Mouse (Mus musculus) liver, embryonic 15.5 days (tissue): ENCODE measurements around the gene Car5b. TPM values are rescaled to one million over a fixed set of nuclear protein-coding genes. Genes with fewer than 3 reads are reported as not detected.

Experiments
- ATAC-seq: fragments of 200-750 bp; cut with Nextera tagmentation; 2 replicates; pipeline ENCODE4 v1.8.0; 2017; ENCODE audit warnings: moderate number of reproducible peaks, mild to moderate bottlenecking, moderate library complexity; ENCODE audit not compliant: insufficient read depth
- H3K27ac ChIP-seq: fragments of 300-500 bp; sonication (generic); replicated peaks from 2 replicates; pipeline ENCODE4 v1.5.1; 2015; ENCODE audit warnings: mild to moderate bottlenecking, inconsistent platforms
- H3K27me3 ChIP-seq: fragments of 300-500 bp; sonication (generic); 2 replicates; pipeline ENCODE4 v1.6.1; 2015; ENCODE audit warnings: mild to moderate bottlenecking, inconsistent platforms
- H3K36me3 ChIP-seq: fragments of 300-500 bp; sonication (generic); replicated peaks from 2 replicates; pipeline ENCODE4 v1.6.1; 2015; ENCODE audit warnings: moderate library complexity, mild to moderate bottlenecking, inconsistent platforms
- H3K4me1 ChIP-seq: fragments of 300-500 bp; sonication (generic); replicated peaks from 2 replicates; pipeline ENCODE4 v1.6.1; 2015; ENCODE audit warnings: inconsistent platforms
- H3K4me2 ChIP-seq: fragments of 300-500 bp; sonication (generic); 2 replicates; pipeline ENCODE4 v1.6.1; 2015; ENCODE audit warnings: moderate library complexity, mild to moderate bottlenecking, inconsistent platforms
- H3K4me3 ChIP-seq: fragments of 300-500 bp; sonication (generic); replicated peaks from 2 replicates; pipeline ENCODE4 v1.5.1; 2015; ENCODE audit warnings: mild to moderate bottlenecking, inconsistent platforms
- H3K9ac ChIP-seq: fragments of 300-500 bp; sonication (generic); 2 replicates; pipeline ENCODE4 v1.6.1; 2015; ENCODE audit warnings: moderate library complexity, mild to moderate bottlenecking, inconsistent platforms
- H3K9me3 ChIP-seq: fragments of 300-500 bp; sonication (generic); replicated peaks from 2 replicates; pipeline ENCODE4 v1.6.1; 2016; ENCODE audit warnings: inconsistent platforms
- WGBS: fragments of 180-500 bp; shearing (Covaris S2); methylation state at CpG from one replicate; pipeline ENCODE4 v1.1.7; 2015; ENCODE audit warnings: mixed read lengths; ENCODE audit not compliant: insufficient replicate concordance; 5-methylcytosine and 5-hydroxymethylcytosine counted together
- polyA plus RNA-seq: library from polyadenylated mRNA; unstranded; fragments of >200 nt; fragmentation: Nextera tagmentation; extraction: Ambion mirVana; gene quantifications from 2 replicates; pipeline ENCODE4 v1.2.1, GENCODE M21; 2015

Gene Car5b
- polyA plus RNA-seq, result 0.06 and 0.13 TPM in 2 replicates

- Histone ChIP-seq H3K27ac (no peak within 1 kb of the TSS), H3K27me3 (no peaks in the 10 kb centered on the region; the same call in 1 of the 2 replicates), H3K4me3 (peak within 1 kb of the TSS; percentile 42), H3K9ac (no peak within 1 kb of the TSS), H3K36me3 (no peaks in the 10 kb centered on the region), H3K9me3 (no peaks in the 10 kb centered on the region), H3K4me1 (peaks cover 7% of the 10 kb centered on the region), H3K4me2 (peak within 1 kb of the TSS; percentile 59)
- peak; percentile 97 for ATAC-seq
- 14% methylated on average over 22 of the region's 22 CpGs for WGBS
Observed at GRCm38 (mm10) chrX:164027607-164028289, at the start of gene Car5b. Gene Car5b (minus strand): TSS chrX:164027997.

- peaks cover 22% of the 10 kb centered on the region for H3K36me3 ChIP-seq
- H3K9ac ChIP-seq, result peak within 1 kb of the TSS; percentile 68
- H3K4me1 ChIP-seq, result peaks cover 8% of the 10 kb centered on the region; the same call in 1 of the 2 replicates
- H3K27ac ChIP-seq, result peak within 1 kb of the TSS; percentile 84
- H3K9me3 ChIP-seq, result no peaks in the 10 kb centered on the region
- 16% methylated on average over 54 of the region's 54 CpGs for WGBS
- H3K27me3 ChIP-seq, result no peaks in the 10 kb centered on the region
- peak within 1 kb of the TSS; percentile 80 for H3K4me2 ChIP-seq
- peak; percentile 97 for ATAC-seq
- peak within 1 kb of the TSS; percentile 74 for H3K4me3 ChIP-seq
Observed at GRCm38 (mm10) chrX:164076040-164076775, 48.4 kb upstream of the Car5b start, which contains the start of gene Siah1b. Gene Siah1b (minus strand): TSS chrX:164076493.

GRCm38 (mm10) chrX:164068968-164069367 is 41.2 kb upstream of the Car5b start:
- Histone ChIP-seq H3K36me3 (peaks cover 25% of the 10 kb centered on the region), H3K27ac (no peak overlapping the region), H3K9me3 (no peaks in the 10 kb centered on the region), H3K4me2 (no peak overlapping the region), H3K27me3 (no peaks in the 10 kb centered on the region), H3K4me3 (no peak overlapping the region), H3K9ac (no peak overlapping the region), H3K4me1 (no peaks in the 10 kb centered on the region)
- 59% methylated on average over 4 of the region's 4 CpGs for WGBS
- ATAC-seq, result no peak

GRCm38 (mm10) chrX:164066185-164066584 is 38.4 kb upstream of the Car5b start:
- H3K36me3 ChIP-seq, result peaks cover 3% of the 10 kb centered on the region; the same call in 1 of the 2 replicates
- WGBS, result 13% methylated on average over 2 of the region's 2 CpGs
- H3K9ac ChIP-seq, result no peak overlapping the region
- H3K4me2 ChIP-seq, result no peak overlapping the region
- no peaks in the 10 kb centered on the region for H3K4me1 ChIP-seq
- no peak overlapping the region for H3K27ac ChIP-seq
- H3K27me3 ChIP-seq, result no peaks in the 10 kb centered on the region
- no peaks in the 10 kb centered on the region for H3K9me3 ChIP-seq
- no peak overlapping the region for H3K4me3 ChIP-seq
- peak; percentile 54; the same call in 1 of the 2 replicates for ATAC-seq

- 38% methylated on average over 4 of the region's 4 CpGs for WGBS
Observed at GRCm38 (mm10) chrX:164059070-164059469, 31.3 kb upstream of the Car5b start.

GRCm38 (mm10) chrX:164058523-164058922 is 30.7 kb upstream of the Car5b start:
- H3K9me3 ChIP-seq, result no peaks in the 10 kb centered on the region
- no peaks in the 10 kb centered on the region for H3K4me1 ChIP-seq
- no peaks in the 10 kb centered on the region for H3K27me3 ChIP-seq
- H3K4me3 ChIP-seq, result no peak overlapping the region
- no peak for ATAC-seq
- WGBS, result 62% methylated on average over 3 of the region's 3 CpGs
- H3K9ac ChIP-seq, result no peak overlapping the region
- H3K4me2 ChIP-seq, result no peak overlapping the region
- H3K27ac ChIP-seq, result no peak overlapping the region
- H3K36me3 ChIP-seq, result no peaks in the 10 kb centered on the region

More at GRCm38 (mm10) chrX:164059070-164059469, 31.3 kb upstream of the Car5b start:
- Histone ChIP-seq H3K27ac (no peak overlapping the region), H3K4me3 (no peak overlapping the region), H3K9ac (no peak overlapping the region), H3K27me3 (no peaks in the 10 kb centered on the region), H3K9me3 (no peaks in the 10 kb centered on the region), H3K4me2 (no peak overlapping the region), H3K36me3 (no peaks in the 10 kb centered on the region), H3K4me1 (no peaks in the 10 kb centered on the region)
- ATAC-seq, result no peak

GRCm38 (mm10) chrX:164055726-164056125 is 27.9 kb upstream of the Car5b start:
- no peak for ATAC-seq
- 34% methylated on average over 4 of the region's 4 CpGs for WGBS
- no peak overlapping the region for H3K27ac ChIP-seq

GRCm38 (mm10) chrX:164046736-164047135 is 18.9 kb upstream of the Car5b start:
- no peaks in the 10 kb centered on the region for H3K4me1 ChIP-seq
- no peak overlapping the region for H3K4me2 ChIP-seq
- no peaks in the 10 kb centered on the region for H3K9me3 ChIP-seq
- WGBS, result 41% methylated on average over 2 of the region's 2 CpGs
- no peak for ATAC-seq
- no peak overlapping the region for H3K4me3 ChIP-seq
- H3K36me3 ChIP-seq, result no peaks in the 10 kb centered on the region
- no peak overlapping the region for H3K27ac ChIP-seq
- H3K27me3 ChIP-seq, result no peaks in the 10 kb centered on the region
- H3K9ac ChIP-seq, result no peak overlapping the region

More at GRCm38 (mm10) chrX:164055726-164056125, 27.9 kb upstream of the Car5b start:
- no peaks in the 10 kb centered on the region for H3K4me1 ChIP-seq
- H3K4me3 ChIP-seq, result no peak overlapping the region
- no peak overlapping the region for H3K9ac ChIP-seq
- H3K36me3 ChIP-seq, result no peaks in the 10 kb centered on the region
- no peaks in the 10 kb centered on the region for H3K27me3 ChIP-seq
- no peak overlapping the region for H3K4me2 ChIP-seq
- H3K9me3 ChIP-seq, result no peaks in the 10 kb centered on the region

GRCm38 (mm10) chrX:164042069-164042468 is 14.3 kb upstream of the Car5b start:
- 59% methylated on average over 13 of the region's 13 CpGs for WGBS
- H3K9me3 ChIP-seq, result no peaks in the 10 kb centered on the region
- H3K27me3 ChIP-seq, result no peaks in the 10 kb centered on the region; the same call in 1 of the 2 replicates
- H3K9ac ChIP-seq, result no peak overlapping the region
- H3K4me2 ChIP-seq, result no peak overlapping the region
- ATAC-seq, result no peak
- H3K36me3 ChIP-seq, result no peaks in the 10 kb centered on the region
- H3K4me3 ChIP-seq, result no peak overlapping the region
- no peaks in the 10 kb centered on the region for H3K4me1 ChIP-seq
- no peak overlapping the region for H3K27ac ChIP-seq

- H3K4me2 ChIP-seq, result no peak overlapping the region
- H3K27me3 ChIP-seq, result no peaks in the 10 kb centered on the region; the same call in 1 of the 2 replicates
- no peak overlapping the region for H3K27ac ChIP-seq
- no peaks in the 10 kb centered on the region for H3K36me3 ChIP-seq
- H3K4me1 ChIP-seq, result no peaks in the 10 kb centered on the region
- no peak overlapping the region for H3K4me3 ChIP-seq
- no peak overlapping the region for H3K9ac ChIP-seq
- WGBS, result 48% methylated on average over 2 of the region's 2 CpGs
- H3K9me3 ChIP-seq, result no peaks in the 10 kb centered on the region
- ATAC-seq, result no peak
Observed at GRCm38 (mm10) chrX:164038882-164039281, 11.1 kb upstream of the Car5b start.

GRCm38 (mm10) chrX:164035931-164036330 is 8.1 kb upstream of the Car5b start:
- 63% methylated on average over 7 of the region's 7 CpGs for WGBS
- Histone ChIP-seq H3K27me3 (no peaks in the 10 kb centered on the region; the same call in 1 of the 2 replicates), H3K4me2 (no peak overlapping the region), H3K9me3 (no peaks in the 10 kb centered on the region), H3K36me3 (no peaks in the 10 kb centered on the region), H3K27ac (no peak overlapping the region), H3K4me1 (no peaks in the 10 kb centered on the region), H3K9ac (no peak overlapping the region), H3K4me3 (no peak overlapping the region)
- no peak for ATAC-seq
